Mouse (Mus musculus): ENCODE data around the gene Arhgef3. TPM values are rescaled to one million over a fixed set of nuclear protein-coding genes. Genes with fewer than 3 reads are reported as not detected.

The Arhgef3 gene
- polyA plus RNA-seq, 1 experiment from 2014 or later: 5.4 TPM

DNA sequence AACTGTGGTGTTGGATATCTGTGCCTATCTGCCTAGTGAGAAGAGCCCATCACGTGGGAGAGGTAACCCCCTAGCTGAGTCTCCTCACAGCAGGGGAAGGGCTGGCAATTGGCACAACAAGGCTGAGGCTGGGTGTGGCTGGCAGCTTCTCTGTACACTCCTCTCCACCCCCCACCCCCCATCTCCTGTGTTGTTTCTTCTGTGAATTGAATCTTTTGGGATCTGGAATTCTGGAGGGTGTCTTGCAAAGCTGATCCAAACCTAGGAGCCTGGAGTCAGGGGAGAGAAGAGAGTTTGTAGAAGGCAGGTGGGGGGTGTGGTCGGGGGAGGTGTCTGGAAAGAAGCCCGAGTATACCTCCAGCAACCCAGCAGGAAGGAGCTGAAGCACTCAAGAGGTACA, 26.8 kb downstream of the Arhgef3 start:
- Histone ChIP-seq H3K4me1 (ENCODE audit: control insufficient read depth, insufficient read depth, low read length) (no peaks in the 10 kb centered on the region), H3K4me3 (ENCODE audit: low read depth, low read length) (no peak overlapping the region), H3K27ac (replicated peaks; ENCODE audit: low read depth, low read length) (no peak overlapping the region), H3K9me3 (replicated peaks; ENCODE audit: control insufficient read depth, low read length) (no peaks in the 10 kb centered on the region), H3K9ac (replicated peaks; ENCODE audit: low read length) (no peak overlapping the region), H3K4me2 (ENCODE audit: low read depth, low read length) (no peak overlapping the region), H3K27me3 (ENCODE audit: control insufficient read depth, insufficient read depth, low read length) (no peaks in the 10 kb centered on the region), H3K36me3 (replicated peaks; ENCODE audit: control insufficient read depth, insufficient read depth, low read depth, low read length) (no peaks in the 10 kb centered on the region)
- ATAC-seq (replicated peaks; ENCODE audit: insufficient number of reproducible peaks, low FRiP score, low TSS enrichment, low read depth) (no peak), DNase-seq (ENCODE audit: low spot score) (no peak)
- WGBS: 21% methylated on average over 3 of the region's 3 CpGs

DNA sequence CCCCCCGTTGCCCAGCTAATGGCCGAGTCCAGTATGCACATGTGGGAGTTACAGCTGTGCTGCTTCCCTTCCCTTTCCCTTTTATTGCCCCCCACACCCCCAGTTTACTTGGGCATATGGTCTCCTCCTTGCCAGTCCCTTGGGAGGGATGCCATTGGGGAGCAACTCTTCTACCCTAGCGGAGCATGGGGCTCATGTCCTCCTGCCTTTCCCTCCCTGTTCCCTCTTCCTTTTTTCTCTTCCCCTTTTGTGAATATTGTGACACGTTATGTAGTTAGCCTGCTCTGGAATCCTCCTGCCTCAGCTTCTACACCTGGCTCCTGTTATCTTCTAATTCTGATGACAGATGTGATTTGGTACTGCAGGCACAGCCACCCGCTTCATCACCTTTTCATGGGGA, 28.0 kb downstream of the Arhgef3 start:
- Histone ChIP-seq H3K4me2 (ENCODE audit: low read depth, low read length) (no peak overlapping the region), H3K4me3 (ENCODE audit: low read depth, low read length) (no peak overlapping the region), H3K4me1 (ENCODE audit: control insufficient read depth, insufficient read depth, low read length) (no peaks in the 10 kb centered on the region), H3K27me3 (ENCODE audit: control insufficient read depth, insufficient read depth, low read length) (no peaks in the 10 kb centered on the region), H3K36me3 (replicated peaks; ENCODE audit: control insufficient read depth, insufficient read depth, low read depth, low read length) (no peaks in the 10 kb centered on the region), H3K9me3 (replicated peaks; ENCODE audit: control insufficient read depth, low read length) (no peaks in the 10 kb centered on the region), H3K27ac (replicated peaks; ENCODE audit: low read depth, low read length) (no peak overlapping the region), H3K9ac (replicated peaks; ENCODE audit: low read length) (no peak overlapping the region)
- WGBS: 88% methylated on average over 5 of the region's 5 CpGs
- no peak for DNase-seq (ENCODE audit: low spot score)
- ATAC-seq (replicated peaks; ENCODE audit: insufficient number of reproducible peaks, low FRiP score, low TSS enrichment, low read depth): no peak

DNA sequence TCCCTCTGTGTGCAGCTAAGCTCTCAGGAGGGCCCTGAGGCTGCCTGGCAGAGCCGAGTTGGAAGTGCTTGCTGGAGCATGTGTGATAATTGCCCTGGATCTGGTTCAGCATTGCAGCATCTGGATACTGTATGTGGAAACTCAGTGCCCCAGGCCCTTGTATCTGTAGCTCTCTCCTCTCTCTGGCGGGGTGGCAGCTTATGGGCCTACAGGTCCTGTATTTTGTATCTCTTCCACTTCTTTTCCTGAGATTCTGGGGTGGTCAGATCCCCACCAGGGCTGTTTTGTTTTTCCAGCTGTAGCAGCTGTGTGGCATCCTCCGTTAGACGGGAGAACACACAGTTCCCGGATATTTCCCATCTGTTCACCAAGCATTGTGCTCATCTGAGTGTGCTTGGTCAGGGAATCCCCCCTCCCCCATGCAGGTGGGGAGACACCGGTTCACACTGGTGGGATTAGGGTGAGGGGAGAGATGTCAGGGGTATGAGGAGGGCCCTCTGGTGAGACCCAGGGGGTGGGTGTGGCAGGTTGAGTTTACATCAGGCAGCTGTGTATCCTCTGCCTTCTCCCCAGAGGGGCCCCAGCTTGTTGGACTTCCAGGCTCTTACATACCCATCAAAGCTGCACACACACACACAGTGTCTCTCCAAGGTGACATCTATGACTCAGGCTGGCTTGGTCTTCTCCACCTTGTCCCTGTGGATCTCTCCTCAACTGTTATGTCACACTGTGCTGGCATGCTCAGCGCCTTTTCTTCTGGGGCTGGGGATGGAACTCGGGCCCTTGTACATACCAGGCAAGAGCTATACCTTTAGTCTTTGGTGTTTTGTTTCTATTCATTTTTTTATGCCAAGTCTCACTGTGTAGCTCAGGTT, 30.7 kb downstream of the Arhgef3 start:
- 47% methylated on average over 8 of the region's 8 CpGs for WGBS
- H3K9me3 ChIP-seq (replicated peaks; ENCODE audit: control insufficient read depth, low read length): no peaks in the 10 kb centered on the region
- no peaks in the 10 kb centered on the region for H3K27me3 ChIP-seq (ENCODE audit: control insufficient read depth, insufficient read depth, low read length)
- no peak overlapping the region for H3K9ac ChIP-seq (replicated peaks; ENCODE audit: low read length)
- DNase-seq (ENCODE audit: low spot score): peak; percentile 43
- no peaks in the 10 kb centered on the region for H3K36me3 ChIP-seq (replicated peaks; ENCODE audit: control insufficient read depth, insufficient read depth, low read depth, low read length)
- H3K4me1 ChIP-seq (ENCODE audit: control insufficient read depth, insufficient read depth, low read length): no peaks in the 10 kb centered on the region; the same call in 1 of the 2 replicates
- no peak overlapping the region for H3K27ac ChIP-seq (replicated peaks; ENCODE audit: low read depth, low read length)
- 0 out of 2 replicates have a peak, but pooled peaks have one; percentile 29 for ATAC-seq (replicated peaks; ENCODE audit: insufficient number of reproducible peaks, low FRiP score, low TSS enrichment, low read depth)
- H3K4me2 ChIP-seq (ENCODE audit: low read depth, low read length): no peak overlapping the region
- no peak overlapping the region for H3K4me3 ChIP-seq (ENCODE audit: low read depth, low read length)

DNA sequence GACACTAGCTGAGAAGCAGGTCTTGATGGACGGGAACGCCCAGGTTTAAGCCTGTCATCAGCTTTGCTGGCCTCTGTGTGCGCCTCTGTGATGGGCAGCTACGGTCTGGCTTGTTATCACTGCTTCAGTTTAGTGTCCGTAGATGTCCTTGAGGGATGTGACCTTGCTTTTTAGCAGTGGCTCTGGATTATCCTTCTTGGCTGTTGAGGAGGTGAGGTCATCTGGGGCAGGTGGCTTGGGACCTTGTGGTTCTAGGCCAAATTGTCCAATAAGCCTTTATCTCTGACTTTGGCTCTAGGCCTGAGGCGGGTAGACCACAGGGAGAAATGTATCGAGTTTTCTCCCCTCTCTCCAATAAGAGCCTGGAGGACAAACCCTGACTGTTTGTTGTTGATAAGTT, 33.0 kb downstream of the Arhgef3 start:
- Histone ChIP-seq H3K4me2 (ENCODE audit: low read depth, low read length) (no peak overlapping the region), H3K27ac (replicated peaks; ENCODE audit: low read depth, low read length) (no peak overlapping the region), H3K9ac (replicated peaks; ENCODE audit: low read length) (no peak overlapping the region), H3K27me3 (ENCODE audit: control insufficient read depth, insufficient read depth, low read length) (no peaks in the 10 kb centered on the region), H3K4me3 (ENCODE audit: low read depth, low read length) (no peak overlapping the region), H3K4me1 (ENCODE audit: control insufficient read depth, insufficient read depth, low read length) (no peaks in the 10 kb centered on the region; the same call in 1 of the 2 replicates), H3K9me3 (replicated peaks; ENCODE audit: control insufficient read depth, low read length) (no peaks in the 10 kb centered on the region), H3K36me3 (replicated peaks; ENCODE audit: control insufficient read depth, insufficient read depth, low read depth, low read length) (no peaks in the 10 kb centered on the region)
- ATAC-seq (replicated peaks; ENCODE audit: insufficient number of reproducible peaks, low FRiP score, low TSS enrichment, low read depth) (no peak), DNase-seq (ENCODE audit: low spot score) (no peak)
- WGBS: 88% methylated on average over 7 of the region's 7 CpGs

DNA sequence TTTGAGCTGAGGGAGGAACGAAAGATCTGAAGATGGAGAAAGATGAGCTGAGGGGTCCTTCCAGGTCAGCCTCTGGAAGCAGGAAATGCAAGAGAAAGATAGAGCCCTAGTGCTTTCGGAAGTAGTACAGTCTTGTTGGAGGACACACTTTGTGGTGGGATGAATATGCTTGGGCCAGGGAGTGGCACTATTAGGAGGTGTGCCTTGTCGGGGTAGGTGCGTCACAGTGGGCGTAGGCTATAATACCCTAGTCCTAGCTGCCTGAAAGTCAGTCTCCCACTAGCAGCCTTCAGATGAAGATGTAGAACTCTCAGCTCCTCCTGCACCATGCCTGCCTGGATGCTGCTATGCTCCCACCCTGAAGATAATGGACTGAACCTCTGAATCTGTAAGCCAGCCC, 34.7 kb downstream of the Arhgef3 start:
- H3K4me2 ChIP-seq (ENCODE audit: low read depth, low read length): no peak overlapping the region
- H3K4me3 ChIP-seq (ENCODE audit: low read depth, low read length): no peak overlapping the region
- no peak overlapping the region for H3K9ac ChIP-seq (replicated peaks; ENCODE audit: low read length)
- DNase-seq (ENCODE audit: low spot score) (no peak), ATAC-seq (replicated peaks; ENCODE audit: insufficient number of reproducible peaks, low FRiP score, low TSS enrichment, low read depth) (no peak)
- 91% methylated on average over 5 of the region's 5 CpGs for WGBS
- no peaks in the 10 kb centered on the region for H3K36me3 ChIP-seq (replicated peaks; ENCODE audit: control insufficient read depth, insufficient read depth, low read depth, low read length)
- H3K4me1 ChIP-seq (ENCODE audit: control insufficient read depth, insufficient read depth, low read length): no peaks in the 10 kb centered on the region; the same call in 1 of the 2 replicates
- no peaks in the 10 kb centered on the region for H3K9me3 ChIP-seq (replicated peaks; ENCODE audit: control insufficient read depth, low read length)
- H3K27ac ChIP-seq (replicated peaks; ENCODE audit: low read depth, low read length): no peak overlapping the region
- H3K27me3 ChIP-seq (ENCODE audit: control insufficient read depth, insufficient read depth, low read length): no peaks in the 10 kb centered on the region

DNA sequence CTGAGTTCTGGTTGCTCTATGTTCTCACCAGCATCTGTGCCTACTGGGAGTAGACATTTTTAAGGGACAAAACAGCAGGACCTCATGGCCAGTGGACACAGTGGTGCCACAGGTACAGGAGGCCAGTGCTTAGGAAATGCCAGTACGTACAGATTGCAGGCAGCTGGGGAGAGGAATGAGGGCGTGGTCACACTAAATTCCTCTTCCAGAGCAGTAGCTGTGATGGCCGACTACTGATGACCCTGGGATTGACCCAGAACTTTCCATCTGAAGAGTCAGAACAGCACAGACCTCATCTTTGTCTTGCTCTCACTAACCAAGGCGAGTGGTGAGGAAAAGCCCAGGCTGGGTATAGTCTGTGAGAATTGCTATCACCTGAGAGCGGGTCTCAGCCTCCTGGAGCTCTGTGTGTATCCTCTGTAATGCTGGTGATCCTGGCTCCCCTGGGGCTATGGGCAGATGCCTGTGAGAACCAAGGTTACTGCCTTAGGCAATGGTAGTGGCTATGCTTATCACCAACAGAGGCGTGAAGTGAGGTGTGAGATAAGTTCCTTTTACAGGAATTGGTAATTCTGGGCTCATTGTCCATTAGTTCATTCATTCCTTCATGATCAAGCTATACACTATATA, 35.4 kb downstream of the Arhgef3 start:
- H3K27ac ChIP-seq (replicated peaks; ENCODE audit: low read depth, low read length): no peak overlapping the region
- 57% methylated on average over 6 of the region's 6 CpGs for WGBS
- H3K36me3 ChIP-seq (replicated peaks; ENCODE audit: control insufficient read depth, insufficient read depth, low read depth, low read length): no peaks in the 10 kb centered on the region
- H3K9ac ChIP-seq (replicated peaks; ENCODE audit: low read length): no peak overlapping the region
- no peak overlapping the region for H3K4me3 ChIP-seq (ENCODE audit: low read depth, low read length)
- ATAC-seq (replicated peaks; ENCODE audit: insufficient number of reproducible peaks, low FRiP score, low TSS enrichment, low read depth): no peak
- no peak for DNase-seq (ENCODE audit: low spot score)
- no peaks in the 10 kb centered on the region; the same call in 1 of the 2 replicates for H3K4me1 ChIP-seq (ENCODE audit: control insufficient read depth, insufficient read depth, low read length)
- no peaks in the 10 kb centered on the region for H3K27me3 ChIP-seq (ENCODE audit: control insufficient read depth, insufficient read depth, low read length)
- no peaks in the 10 kb centered on the region for H3K9me3 ChIP-seq (replicated peaks; ENCODE audit: control insufficient read depth, low read length)
- no peak overlapping the region for H3K4me2 ChIP-seq (ENCODE audit: low read depth, low read length)

DNA sequence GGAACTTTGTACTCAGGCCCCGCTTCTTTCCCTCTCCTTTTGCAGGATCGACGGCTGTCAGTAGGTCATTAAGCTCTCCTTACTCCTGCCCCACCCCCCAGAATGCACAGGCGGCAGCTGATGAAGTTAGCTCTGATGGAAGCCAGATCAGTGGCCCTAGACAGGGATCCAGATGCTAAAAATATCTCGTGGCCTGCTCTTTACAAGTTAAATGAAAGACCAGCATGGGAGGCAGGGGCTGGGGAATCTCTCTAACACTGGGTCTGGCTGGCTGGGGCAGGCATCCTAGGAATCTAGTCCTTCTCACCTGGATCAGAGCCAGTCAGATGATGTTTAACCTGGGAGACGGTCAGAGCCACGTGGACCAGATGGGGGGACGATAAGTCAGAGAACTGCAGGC, 36.7 kb downstream of the Arhgef3 start:
- H3K9ac ChIP-seq (replicated peaks; ENCODE audit: low read length): no peak overlapping the region
- H3K4me2 ChIP-seq (ENCODE audit: low read depth, low read length): no peak overlapping the region
- 34% methylated on average over 8 of the region's 8 CpGs for WGBS
- no peaks in the 10 kb centered on the region; the same call in 1 of the 2 replicates for H3K4me1 ChIP-seq (ENCODE audit: control insufficient read depth, insufficient read depth, low read length)
- no peak overlapping the region for H3K27ac ChIP-seq (replicated peaks; ENCODE audit: low read depth, low read length)
- no peak overlapping the region for H3K4me3 ChIP-seq (ENCODE audit: low read depth, low read length)
- DNase-seq (ENCODE audit: low spot score): peak; percentile 61
- H3K36me3 ChIP-seq (replicated peaks; ENCODE audit: control insufficient read depth, insufficient read depth, low read depth, low read length): no peaks in the 10 kb centered on the region
- no peaks in the 10 kb centered on the region for H3K9me3 ChIP-seq (replicated peaks; ENCODE audit: control insufficient read depth, low read length)
- ATAC-seq (replicated peaks; ENCODE audit: insufficient number of reproducible peaks, low FRiP score, low TSS enrichment, low read depth): no peak
- no peaks in the 10 kb centered on the region for H3K27me3 ChIP-seq (ENCODE audit: control insufficient read depth, insufficient read depth, low read length)

DNA sequence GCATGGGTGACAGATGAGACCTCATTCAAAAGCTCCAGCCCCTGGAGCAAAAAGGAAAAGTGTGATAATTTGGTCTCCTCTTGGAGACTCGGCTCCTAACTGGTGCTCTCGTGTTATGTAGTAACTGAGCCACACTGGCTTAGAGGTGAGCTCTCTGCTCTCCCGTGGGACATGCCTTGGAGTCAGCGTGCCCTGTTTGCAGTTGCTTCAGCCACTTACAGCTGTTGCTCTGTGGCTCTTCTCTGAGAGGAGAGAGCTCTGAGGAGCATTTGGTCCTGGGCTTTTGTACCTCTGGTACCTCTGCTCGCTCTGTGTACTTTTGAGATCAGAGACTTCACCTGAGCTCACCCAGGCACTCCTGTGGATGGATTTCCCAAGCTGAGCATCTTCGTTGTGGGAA, 40.4 kb downstream of the Arhgef3 start:
- H3K9ac ChIP-seq (replicated peaks; ENCODE audit: low read length): no peak overlapping the region
- H3K4me3 ChIP-seq (ENCODE audit: low read depth, low read length): no peak overlapping the region
- no peak overlapping the region for H3K4me2 ChIP-seq (ENCODE audit: low read depth, low read length)
- H3K27ac ChIP-seq (replicated peaks; ENCODE audit: low read depth, low read length): no peak overlapping the region
- DNase-seq (ENCODE audit: low spot score) (no peak), ATAC-seq (replicated peaks; ENCODE audit: insufficient number of reproducible peaks, low FRiP score, low TSS enrichment, low read depth) (no peak)
- H3K36me3 ChIP-seq (replicated peaks; ENCODE audit: control insufficient read depth, insufficient read depth, low read depth, low read length): no peaks in the 10 kb centered on the region
- H3K4me1 ChIP-seq (ENCODE audit: control insufficient read depth, insufficient read depth, low read length): no peaks in the 10 kb centered on the region
- WGBS: 67% methylated on average over 6 of the region's 6 CpGs
- H3K27me3 ChIP-seq (ENCODE audit: control insufficient read depth, insufficient read depth, low read length): no peaks in the 10 kb centered on the region
- no peaks in the 10 kb centered on the region for H3K9me3 ChIP-seq (replicated peaks; ENCODE audit: control insufficient read depth, low read length)
